Mouse (Mus musculus) liver, adult (tissue): Measurements from ENCODE around the gene Larp4.
"Not testable (repeated sequence)": the region's sequence is repeated elsewhere in the genome, so short reads cannot be mapped to it uniquely, and the experiment has no call there.

ENCODE experiments used
- GATA4 ChIP-seq: IDR thresholded peaks from 2 replicates; pipeline ENCODE4 v1.6.1; 2014; ENCODE audit warnings: mild to moderate bottlenecking, low read length; ENCODE audit not compliant: insufficient replicate concordance

Gene Larp4

DNA sequence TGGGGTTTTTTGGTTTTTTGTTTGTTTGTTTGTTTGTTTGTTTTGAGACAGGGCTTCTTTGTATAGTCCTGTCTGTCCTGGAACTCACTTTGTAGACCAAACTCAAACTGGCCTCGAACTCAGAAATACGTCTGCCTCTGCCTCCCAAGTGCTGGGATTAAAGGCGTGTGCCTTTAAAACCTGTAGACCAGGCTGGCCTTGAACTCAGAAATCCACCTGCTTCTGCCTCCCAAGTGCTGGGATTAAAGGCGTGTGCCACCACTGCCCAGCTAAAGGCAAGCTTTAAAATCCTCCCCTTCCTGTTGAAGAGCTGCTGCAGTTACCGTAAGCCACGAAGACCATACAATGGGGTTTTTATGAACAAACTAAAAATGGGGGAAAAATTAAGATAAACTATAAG lies at the start of gene Larp4:
Gene Larp4 (plus strand): TSS at position 301 of the 400 bp plus-strand sequence.
- TF ChIP-seq GATA4, result not testable (repeated sequence)

DNA sequence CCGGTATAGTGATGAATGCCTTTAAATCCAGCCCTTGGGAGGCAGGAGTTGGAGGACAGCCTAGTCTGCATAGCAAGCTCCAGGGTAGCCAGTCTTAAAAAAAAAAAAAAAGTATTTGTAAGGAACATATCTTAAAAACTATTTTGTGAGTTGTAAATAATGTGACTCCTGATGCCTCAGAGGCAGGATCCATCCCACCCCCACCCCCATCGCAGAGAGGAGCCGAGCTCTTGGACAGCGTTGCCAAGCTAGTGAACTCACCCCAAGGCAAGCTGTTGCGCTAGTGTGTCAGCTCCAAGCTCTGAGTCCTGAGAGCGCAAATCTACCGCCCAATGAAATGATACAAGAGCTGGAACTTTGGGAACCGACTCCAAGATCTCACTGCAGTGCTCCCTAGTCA lies 38.6 kb upstream of the Larp4 start:
- TF ChIP-seq GATA4, result no peak

DNA sequence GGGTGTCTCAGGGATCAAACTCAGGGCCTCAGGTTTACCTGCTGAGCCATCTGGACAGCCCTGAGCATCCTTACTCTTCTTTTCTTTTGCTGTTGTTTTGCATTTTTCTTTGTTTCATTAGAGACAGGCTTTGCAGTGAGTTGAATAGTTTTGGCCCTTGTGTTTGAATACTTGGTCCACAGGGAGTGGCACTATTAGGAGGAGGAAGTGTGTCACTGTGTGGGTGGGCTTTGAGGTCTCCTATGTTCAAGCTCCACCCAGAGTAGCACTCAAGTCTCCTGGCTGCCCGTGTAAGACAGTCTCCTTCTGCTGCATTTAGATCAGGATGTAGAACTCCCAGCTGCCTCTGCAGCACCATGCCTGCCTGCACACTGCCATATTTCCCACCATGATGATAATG lies 35.4 kb upstream of the Larp4 start:
- TF ChIP-seq GATA4, result no peak

DNA sequence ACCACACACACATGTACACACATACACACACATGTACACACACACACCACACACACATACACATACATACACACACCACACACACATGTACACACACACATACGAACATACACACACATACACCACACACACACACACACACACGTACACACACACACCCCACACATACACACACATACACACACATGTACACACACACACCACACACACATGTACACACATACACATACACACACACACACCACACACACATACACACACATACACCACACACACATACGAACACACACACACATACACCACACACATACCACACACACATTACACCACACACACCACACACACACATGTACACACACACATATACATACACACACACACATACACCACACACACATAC lies 33.2 kb upstream of the Larp4 start:
- TF ChIP-seq GATA4, result no peak

- no peak for TF ChIP-seq GATA4
Observed at GRCm38 (mm10) chr15:99937841-99938240, 32.0 kb upstream of the Larp4 start.

GRCm38 (mm10) chr15:99940426-99940825 lies 29.4 kb upstream of the Larp4 start:
- TF ChIP-seq GATA4, result no peak

GRCm38 (mm10) chr15:99940970-99941630 lies 28.8 kb upstream of the Larp4 start:
- no peak for TF ChIP-seq GATA4

- no peak for TF ChIP-seq GATA4
Observed at GRCm38 (mm10) chr15:99955324-99955723, 14.5 kb upstream of the Larp4 start.

DNA sequence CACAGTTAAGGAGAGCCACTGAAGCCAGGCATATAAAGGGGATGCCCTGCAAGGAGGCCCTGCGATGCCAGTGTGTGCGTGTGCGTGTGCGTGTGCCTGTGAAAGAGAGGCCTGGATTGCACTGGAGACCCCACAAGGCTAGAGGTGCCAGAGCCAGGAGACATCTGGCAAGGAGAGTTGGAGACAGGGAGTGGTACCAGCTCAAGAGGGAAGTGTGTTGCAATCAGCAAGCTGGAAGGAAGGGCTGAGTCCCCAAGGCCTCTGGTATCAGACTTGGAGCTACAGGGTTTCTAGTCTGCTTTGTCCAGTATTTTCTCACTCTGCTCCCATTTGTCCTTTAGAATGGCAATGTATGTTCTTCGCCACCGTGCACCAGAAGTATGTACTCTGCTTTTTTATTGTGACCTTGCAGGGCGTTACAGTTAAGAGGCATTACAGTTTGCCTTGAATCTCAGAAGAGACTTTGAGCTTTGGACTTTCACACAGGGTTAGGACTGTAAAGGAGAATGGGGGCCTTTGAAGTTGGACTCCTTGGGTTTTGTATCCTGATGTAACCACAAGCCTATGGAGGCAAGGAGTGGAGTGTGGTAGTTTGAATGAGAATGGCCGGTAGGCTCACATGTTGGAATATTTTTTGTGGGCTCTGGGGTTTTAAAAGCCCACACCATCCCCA lies 4.6 kb upstream of the Larp4 start:
- no peak for TF ChIP-seq GATA4

- TF ChIP-seq GATA4, result no peak
Observed at GRCm38 (mm10) chr15:99966961-99967360, 2.9 kb upstream of the Larp4 start, which contains the start of gene Fam186a. Gene Fam186a (minus strand): TSS chr15:99967061.

GRCm38 (mm10) chr15:99970606-99971005 lies 741 bp downstream of the Larp4 start:
- no peak for TF ChIP-seq GATA4

DNA sequence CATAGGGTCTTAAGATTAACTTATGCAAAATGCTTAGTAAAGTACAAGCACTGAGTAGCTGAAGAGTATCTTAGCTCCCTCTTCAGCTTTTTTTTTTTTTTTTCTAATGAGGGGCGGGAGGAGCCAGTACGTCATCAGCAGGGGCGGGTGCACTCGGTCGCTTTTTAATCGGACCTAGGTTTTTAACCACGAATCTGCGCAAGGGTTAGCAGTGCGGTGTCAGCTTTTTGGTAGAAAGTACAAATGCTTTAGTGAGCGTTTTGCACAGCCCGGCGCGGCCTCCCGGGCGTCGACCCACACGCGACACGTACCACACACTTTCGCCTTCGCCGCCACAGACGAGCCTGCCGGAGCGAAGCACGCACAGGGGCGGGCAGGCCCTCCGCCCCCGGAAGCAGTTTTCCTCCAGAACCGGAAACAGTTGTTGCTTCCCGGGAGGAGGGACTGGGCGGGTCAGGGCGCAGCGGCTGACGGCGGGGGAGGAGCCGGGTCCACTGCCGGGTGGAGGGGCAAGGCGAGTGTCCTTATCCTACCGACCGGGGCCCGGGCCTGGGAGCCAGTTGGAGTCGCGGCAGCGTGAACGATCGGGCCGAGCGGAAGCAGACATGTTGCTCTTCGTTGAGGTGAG lies 2.6 kb downstream of the Larp4 start:
- no peak for TF ChIP-seq GATA4

- TF ChIP-seq GATA4, result no peak
Observed at GRCm38 (mm10) chr15:99972989-99973911, 3.4 kb downstream of the Larp4 start.

DNA sequence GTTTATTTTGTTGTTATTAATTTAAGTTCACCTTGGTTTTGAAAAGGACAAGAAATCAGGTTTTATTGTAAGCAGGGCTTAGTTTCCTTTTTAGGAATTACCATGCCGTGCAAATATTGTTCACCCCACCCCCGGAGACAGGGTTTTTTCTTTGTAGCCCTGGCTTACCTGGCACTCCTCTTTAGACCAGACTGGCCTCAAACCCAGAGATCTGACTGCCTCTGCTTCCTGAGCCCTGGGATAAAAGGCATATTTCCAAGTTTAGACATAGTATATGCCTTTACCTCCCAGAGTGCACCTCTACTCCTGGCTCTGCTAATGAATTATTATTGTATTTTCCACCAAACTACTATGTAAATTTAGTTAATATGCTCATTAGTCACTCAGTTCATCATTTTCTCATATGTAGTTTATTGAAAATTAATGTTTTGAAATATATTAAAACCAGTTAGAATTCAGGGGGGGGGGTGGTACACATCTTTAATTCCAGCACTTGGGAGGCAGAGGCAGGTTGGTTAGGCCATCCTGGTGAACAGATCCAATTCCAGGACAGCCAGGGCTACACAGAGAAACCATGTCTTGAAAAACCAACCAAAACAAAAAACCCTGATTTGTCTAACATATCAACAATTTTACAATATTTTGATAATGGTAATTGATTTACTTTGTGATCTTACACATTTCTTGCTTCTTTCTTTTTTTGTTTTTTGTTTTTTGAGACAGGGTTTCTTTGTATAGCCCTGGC lies 4.8 kb downstream of the Larp4 start:
- TF ChIP-seq GATA4, result no peak

GRCm38 (mm10) chr15:99979266-99979665 lies 9.4 kb downstream of the Larp4 start:
- TF ChIP-seq GATA4, result no peak

DNA sequence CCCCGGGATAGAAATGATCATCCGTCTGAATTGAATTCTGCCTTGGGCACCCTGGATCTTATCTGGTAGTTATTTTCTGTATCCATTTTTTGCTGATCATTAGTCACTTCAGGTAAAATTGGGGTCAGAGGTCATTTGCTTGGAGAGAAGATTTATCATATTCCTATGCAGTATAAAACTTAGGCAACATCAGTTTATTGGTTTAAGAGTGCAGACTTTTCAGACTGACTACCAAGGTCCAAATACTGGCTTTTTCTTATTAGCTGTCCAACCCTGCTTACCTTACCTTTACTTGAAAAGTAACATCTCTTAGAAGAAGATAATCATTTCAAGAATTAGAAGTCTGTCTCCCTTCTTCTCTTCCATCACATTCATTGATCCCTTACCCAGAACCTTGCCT lies 9.8 kb downstream of the Larp4 start:
- TF ChIP-seq GATA4, result no peak
